Mouse (Mus musculus) adipose tissue, adult 10 weeks (tissue): ENCODE data around the gene Dnajb3. TPM values are rescaled to one million over a fixed set of nuclear protein-coding genes. Genes with fewer than 3 reads are reported as not detected.

Experiments used
- polyA plus RNA-seq: library from polyadenylated mRNA; stranded (reverse); fragments of 350-450 nt; fragmentation: Illumina TruSeq; extraction: RNeasy Lipid Tissue Mini Kit (QIAGEN cat#74804); gene quantifications from one replicate; pipeline ENCODE4 v1.2.3, GENCODE M21; 2014; ENCODE audit warnings: low read depth, low replicate concordance

The Dnajb3 gene
- 21.6 TPM for polyA plus RNA-seq

DNA sequence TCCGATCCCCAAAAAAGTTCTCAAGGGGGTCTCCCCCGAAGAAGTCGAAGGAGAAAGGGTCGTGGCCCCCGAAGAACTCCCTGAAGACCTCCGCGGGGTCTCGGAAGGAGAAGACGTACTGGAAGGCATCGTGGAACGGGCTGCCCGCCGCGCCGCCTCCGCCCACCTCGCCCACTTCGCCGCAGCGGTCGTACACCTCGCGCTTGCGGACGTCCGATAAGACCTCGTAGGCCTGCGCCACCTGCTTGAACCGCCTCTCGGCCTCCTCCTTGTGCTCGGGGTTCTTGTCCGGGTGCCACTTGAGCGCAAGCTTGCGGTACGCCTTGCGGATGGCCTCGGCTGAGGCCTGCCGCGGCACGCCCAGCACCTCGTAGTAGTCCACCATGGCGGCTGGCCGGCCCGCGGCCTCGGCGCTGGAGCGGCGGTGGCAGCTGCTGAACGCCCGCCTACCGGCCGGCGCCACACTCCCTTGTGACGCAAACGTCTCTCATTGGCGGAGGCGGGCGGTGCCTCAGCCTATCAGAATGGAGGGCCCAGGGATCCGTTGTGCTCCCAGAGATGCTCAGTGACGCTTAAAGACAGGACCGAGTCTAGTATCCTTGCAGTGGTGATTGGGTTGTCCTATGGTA is at the start of gene Dnajb3:
Dnajb3 (minus strand) TSS at position 489 of the 629 bp plus-strand sequence.

GRCm38 (mm10) chr1:88226670-88227379 is 21.2 kb upstream of the Dnajb3 start, which contains the start of gene Mroh2a:
Mroh2a (plus strand) TSS chr1:88226986.

GRCm38 (mm10) chr1:88211812-88212211 is 6.2 kb upstream of the Dnajb3 start, which contains the start of gene Ugt1a1:
Ugt1a1 (plus strand) TSS chr1:88211959.

GRCm38 (mm10) chr1:88200456-88200855 is 5.1 kb downstream of the Dnajb3 start, which contains the start of gene Ugt1a2:
Ugt1a2 (plus strand) TSS chr1:88200601.

GRCm38 (mm10) chr1:88165711-88166110 is 39.9 kb downstream of the Dnajb3 start, which contains the start of gene Ugt1a5:
Ugt1a5 (plus strand) TSS chr1:88166012.

Other genes with a start within 250 kb of the Dnajb3 start
- 15.1 TPM for gene Usp40, start 197.2 kb downstream of the Dnajb3 start, polyA plus RNA-seq
- not detected for gene Ugt1a10, start 150.4 kb downstream of the Dnajb3 start, polyA plus RNA-seq
- not detected for gene Ugt1a9, start 135.0 kb downstream of the Dnajb3 start, polyA plus RNA-seq
- gene Ugt1a8, start 118.0 kb downstream of the Dnajb3 start, polyA plus RNA-seq = not detected
- gene Ugt1a7c, start 110.7 kb downstream of the Dnajb3 start, polyA plus RNA-seq = 15.9 TPM
- 12.1 TPM for gene Ugt1a6b, start 102.5 kb downstream of the Dnajb3 start, polyA plus RNA-seq
- gene Ugt1a6a, start 71.0 kb downstream of the Dnajb3 start, polyA plus RNA-seq = 59.3 TPM
- not detected for gene Ugt1a5, start 39.8 kb downstream of the Dnajb3 start, polyA plus RNA-seq
- gene Ugt1a2, start 5.2 kb downstream of the Dnajb3 start, polyA plus RNA-seq = 0.25 TPM
- 0.61 TPM for gene Ugt1a1, start 6.2 kb upstream of the Dnajb3 start, polyA plus RNA-seq
- 61.5 TPM for gene Mroh2a, start 21.2 kb upstream of the Dnajb3 start, polyA plus RNA-seq
- gene Hjurp, start 71.9 kb upstream of the Dnajb3 start, polyA plus RNA-seq = 74.9 TPM
- gene Trpm8, start 71.9 kb upstream of the Dnajb3 start, polyA plus RNA-seq = 0.07 TPM
- not detected for gene Spp2, start 201.2 kb upstream of the Dnajb3 start, polyA plus RNA-seq